In the genomic region with DNA sequence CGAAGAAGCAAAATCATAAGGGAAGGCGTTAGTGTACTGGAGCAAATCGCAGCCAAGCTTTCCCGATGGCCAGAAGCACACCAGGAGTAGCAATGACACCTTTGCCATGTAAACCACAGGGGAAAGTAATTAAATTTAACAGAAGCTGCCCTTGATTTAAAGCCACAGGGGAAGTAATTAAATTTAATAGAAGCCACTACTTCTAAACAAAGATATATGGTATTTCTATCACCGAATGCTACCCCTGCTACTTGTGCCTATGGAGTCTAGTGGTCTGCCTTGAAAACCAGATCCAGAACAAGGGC, we compare ENCODE assay signal across 22 mouse cellular contexts.
A peak's percentile ranks its signal among the peaks of the same experiment; 100 is the strongest.
DNase-seq lines count a peak whose midpoint lies in the region; ATAC-seq and TF ChIP-seq lines count a peak whose summit lies in the region.
"Had no signal": no experiment of that assay in that cellular context is flagged by ENCODE, and none has a peak within 500 bp of the region (broad histone marks: within the 10 kb centered on the region; RNA-seq: fewer than 3 reads in every experiment).

No protein-coding gene starts in this region.

- no peak overlapping the region for H3K9ac ChIP-seq in forebrain, postnatal 0 days
- H3K9ac ChIP-seq in forebrain, embryonic 14.5 days (ENCODE audit: low read length) = no peak overlapping the region
- H3K9ac ChIP-seq in neural tube, embryonic 13.5 days = no peak overlapping the region
- H3K9ac ChIP-seq: limb, embryonic 13.5 days; liver, embryonic 13.5 days; stomach, embryonic 15.5 days had no signal

- H3K27ac ChIP-seq in forebrain, postnatal 0 days (ENCODE audit: low read depth, low read length) = peak overlapping the region; percentile 42; the same call in 1 of the 2 replicates
- H3K27ac ChIP-seq in forebrain, embryonic 14.5 days (ENCODE audit: low read depth, low read length) = no peak overlapping the region
- H3K27ac ChIP-seq in layer of hippocampus, adult 2 months = peak overlapping the region; percentile 16; the same call in 1 of the 2 replicates
- H3K27ac ChIP-seq in neural tube, embryonic 13.5 days (replicated peaks) = peak overlapping the region; percentile 61
- H3K27ac ChIP-seq: heart, adult 2 months; kidney, postnatal 0 days; limb, embryonic 13.5 days; liver, embryonic 13.5 days; stomach, embryonic 15.5 days had no signal

- peak; percentile 38; the same call in 1 of the 2 replicates for ATAC-seq in forebrain, postnatal 0 days
- ATAC-seq in forebrain, embryonic 14.5 days = no peak
- no peak for ATAC-seq in neural tube, embryonic 13.5 days (ENCODE audit: low read depth)
- ATAC-seq: inflammation-experienced regulatory T-cells, adult 6 months; Patski had no signal

- TF ChIP-seq CTCF in forebrain, postnatal 0 days (IDR thresholded peaks at IDR 0.05; ENCODE audit: low read depth) = no peak
- no peak for TF ChIP-seq CTCF in layer of hippocampus, adult 2 months (conservative IDR thresholded peaks at IDR 0.05)

- H3K4me1 ChIP-seq in forebrain, postnatal 0 days (ENCODE audit: insufficient read depth) = peaks cover 5% of the 10 kb centered on the region; the same call in 1 of the 2 replicates
- H3K4me1 ChIP-seq in forebrain, embryonic 14.5 days (ENCODE audit: control insufficient read depth, insufficient read depth, low read length) = peaks cover 9% of the 10 kb centered on the region
- H3K4me1 ChIP-seq in neural tube, embryonic 13.5 days (replicated peaks) = peaks cover 27% of the 10 kb centered on the region
- H3K4me1 ChIP-seq: liver, embryonic 13.5 days; stomach, embryonic 15.5 days had no signal

- H3K4me2 ChIP-seq in forebrain, postnatal 0 days (ENCODE audit: low read depth) = no peak overlapping the region
- H3K4me2 ChIP-seq in forebrain, embryonic 14.5 days (ENCODE audit: low read length) = no peak overlapping the region
- H3K4me2 ChIP-seq in neural tube, embryonic 13.5 days = no peak overlapping the region
- H3K4me2 ChIP-seq: limb, embryonic 13.5 days; liver, embryonic 13.5 days; stomach, embryonic 15.5 days had no signal

- H3K27me3 ChIP-seq in forebrain, postnatal 0 days (ENCODE audit: insufficient read depth, low read length) = no peaks in the 10 kb centered on the region
- no peaks in the 10 kb centered on the region for H3K27me3 ChIP-seq in forebrain, embryonic 14.5 days (replicated peaks; ENCODE audit: control insufficient read depth, insufficient read depth, low read length)
- H3K27me3 ChIP-seq in neural tube, embryonic 13.5 days = no peaks in the 10 kb centered on the region
- H3K27me3 ChIP-seq: liver, embryonic 13.5 days; stomach, embryonic 15.5 days had no signal

- WGBS in forebrain, postnatal 0 days = 39% methylated on average over 5 of the region's 5 CpGs
- 39% methylated on average over 5 of the region's 5 CpGs for WGBS in forebrain, embryonic 14.5 days
- 48% methylated on average over 5 of the region's 5 CpGs for WGBS in neural tube, embryonic 13.5 days

- no peak overlapping the region for H3K4me3 ChIP-seq in forebrain, postnatal 0 days (ENCODE audit: low read depth, low read length)
- H3K4me3 ChIP-seq in forebrain, embryonic 14.5 days (ENCODE audit: low read depth, low read length) = no peak overlapping the region
- H3K4me3 ChIP-seq in layer of hippocampus, adult 2 months = no peak overlapping the region; the same call in 1 of the 2 replicates
- no peak overlapping the region for H3K4me3 ChIP-seq in neural tube, embryonic 13.5 days
- H3K4me3 ChIP-seq: heart, adult 2 months; limb, embryonic 13.5 days; liver, embryonic 13.5 days; stomach, embryonic 15.5 days had no signal

- H3K36me3 ChIP-seq in forebrain, postnatal 0 days (ENCODE audit: insufficient read depth) = no peaks in the 10 kb centered on the region
- H3K36me3 ChIP-seq in forebrain, embryonic 14.5 days (ENCODE audit: control insufficient read depth, insufficient read depth, low read length) = no peaks in the 10 kb centered on the region
- no peaks in the 10 kb centered on the region for H3K36me3 ChIP-seq in neural tube, embryonic 13.5 days
- H3K36me3 ChIP-seq: limb, embryonic 13.5 days; liver, embryonic 13.5 days; stomach, embryonic 15.5 days had no signal

- DNase-seq in forebrain, postnatal 0 days = no peak
- no peak for DNase-seq in forebrain, embryonic 14.5 days (ENCODE audit: low spot score)
- no peak for DNase-seq in layer of hippocampus, adult 2 months (ENCODE audit: low spot score in 2 of 2)
- DNase-seq in layer of hippocampus, postnatal 14 days (ENCODE audit: low spot score in 2 of 2) = no peak
- peak; percentile 68 for DNase-seq in forelimb bud, embryonic 11.5 days (ENCODE audit: low read depth, low spot score)
- no peak for DNase-seq in layer of hippocampus, adult 8-10 months (ENCODE audit: low spot score in 2 of 2)
- DNase-seq: adrenal gland, postnatal 36 days; cerebellum, adult 9-10 months; gastrocnemius, postnatal 25 days; heart, adult 2 months; kidney, adult 18-20 months; layer of hippocampus, postnatal 36 days; liver, embryonic 13.5 days; lung, adult 2 months; lung, postnatal 14 days; thymus, postnatal 25 days had no signal

- H3K9me3 ChIP-seq in forebrain, postnatal 0 days (ENCODE audit: low read length) = no peaks in the 10 kb centered on the region
- H3K9me3 ChIP-seq in forebrain, embryonic 14.5 days (replicated peaks; ENCODE audit: control insufficient read depth, low read length) = no peaks in the 10 kb centered on the region
- no peaks in the 10 kb centered on the region for H3K9me3 ChIP-seq in neural tube, embryonic 13.5 days
- H3K9me3 ChIP-seq: limb, embryonic 13.5 days; liver, embryonic 13.5 days; stomach, embryonic 15.5 days had no signal
